Mouse (Mus musculus) spleen, adult 2 months (tissue): Measurements from ENCODE around the gene Rapgef2.

Experiments
- CTCF ChIP-seq: fragments of 200-500 bp; IDR thresholded peaks from 2 replicates; pipeline ENCODE4 v1.5.1; 2011; ENCODE audit warnings: mild to moderate bottlenecking, inconsistent platforms; ENCODE audit not compliant: insufficient read depth, insufficient read length, insufficient replicate concordance; ENCODE audit errors: extremely low read depth
- POLR2A ChIP-seq: fragments of 200-500 bp; IDR thresholded peaks from 2 replicates; pipeline ENCODE4 v1.6.1; 2011; ENCODE audit warnings: low read depth, low read length, inconsistent platforms

GRCm38 (mm10) chr3:79101737-79102136 lies 184.6 kb downstream of the Rapgef2 start:
- TF ChIP-seq POLR2A (no peak), CTCF (no peak)
